Mouse (Mus musculus): Measurements from ENCODE around the gene Egln1. TPM values are rescaled to one million over a fixed set of nuclear protein-coding genes. Genes with fewer than 3 reads are reported as not detected.

Egln1 gene
- 7.8 and 9.4 TPM in 2 replicates for polyA plus RNA-seq (2015; fragmentation: Nextera tagmentation; extraction: Ambion mirVana)

GRCm38 (mm10) chr8:124949209-124950068, at the start of gene Egln1:
Gene Egln1, minus strand, starts transcription at chr8:124949324.

DNA sequence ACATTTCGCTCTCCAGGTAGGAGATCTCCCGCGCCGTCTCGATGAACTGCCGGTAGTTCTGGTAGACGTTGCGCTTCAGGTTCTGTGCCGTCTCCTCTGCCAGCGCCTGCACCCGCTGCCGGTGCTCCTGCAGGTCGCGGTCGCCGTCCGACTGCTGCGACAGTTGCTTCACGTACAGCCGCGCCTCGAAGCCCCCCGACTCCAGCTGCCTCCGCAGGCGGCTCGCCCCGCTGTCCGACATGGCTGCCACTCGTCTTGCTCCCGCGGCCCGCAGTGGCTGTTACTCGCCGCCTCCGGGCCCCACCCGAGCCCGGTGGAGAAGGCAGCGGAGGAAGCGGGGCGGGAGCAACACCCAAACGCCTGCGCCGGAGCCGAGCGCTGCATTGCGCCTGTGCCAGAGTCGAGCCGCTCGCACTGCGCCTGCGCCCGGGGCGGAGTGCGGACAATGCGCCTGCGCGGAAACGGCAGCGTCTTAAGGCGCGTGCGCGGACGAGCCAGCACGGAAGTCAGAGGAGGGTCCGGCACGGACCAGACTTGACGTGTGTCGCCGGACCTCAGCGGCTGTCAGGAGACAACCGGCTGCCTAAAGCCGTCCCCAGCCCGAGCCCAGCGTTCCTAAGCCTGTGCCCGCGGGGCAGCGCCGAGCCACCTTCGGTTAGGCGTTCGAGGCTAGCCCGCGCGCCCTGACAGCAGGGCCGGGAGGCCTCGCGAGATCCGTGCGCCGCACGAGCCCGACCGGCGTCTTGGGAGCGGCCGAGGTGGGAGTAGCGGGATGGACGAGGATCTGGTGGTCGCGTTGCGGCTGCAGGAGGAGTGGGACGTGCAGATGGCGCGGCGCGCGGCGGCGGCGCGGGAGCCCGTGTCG, 51.5 kb downstream of the Egln1 start, which contains the start of the genes Exoc8 and Sprtn:
TSS of gene Exoc8 (minus strand) at position 320 of the 865 bp plus-strand sequence.
TSS of gene Sprtn (plus strand) at position 501 of the 865 bp plus-strand sequence.

DNA sequence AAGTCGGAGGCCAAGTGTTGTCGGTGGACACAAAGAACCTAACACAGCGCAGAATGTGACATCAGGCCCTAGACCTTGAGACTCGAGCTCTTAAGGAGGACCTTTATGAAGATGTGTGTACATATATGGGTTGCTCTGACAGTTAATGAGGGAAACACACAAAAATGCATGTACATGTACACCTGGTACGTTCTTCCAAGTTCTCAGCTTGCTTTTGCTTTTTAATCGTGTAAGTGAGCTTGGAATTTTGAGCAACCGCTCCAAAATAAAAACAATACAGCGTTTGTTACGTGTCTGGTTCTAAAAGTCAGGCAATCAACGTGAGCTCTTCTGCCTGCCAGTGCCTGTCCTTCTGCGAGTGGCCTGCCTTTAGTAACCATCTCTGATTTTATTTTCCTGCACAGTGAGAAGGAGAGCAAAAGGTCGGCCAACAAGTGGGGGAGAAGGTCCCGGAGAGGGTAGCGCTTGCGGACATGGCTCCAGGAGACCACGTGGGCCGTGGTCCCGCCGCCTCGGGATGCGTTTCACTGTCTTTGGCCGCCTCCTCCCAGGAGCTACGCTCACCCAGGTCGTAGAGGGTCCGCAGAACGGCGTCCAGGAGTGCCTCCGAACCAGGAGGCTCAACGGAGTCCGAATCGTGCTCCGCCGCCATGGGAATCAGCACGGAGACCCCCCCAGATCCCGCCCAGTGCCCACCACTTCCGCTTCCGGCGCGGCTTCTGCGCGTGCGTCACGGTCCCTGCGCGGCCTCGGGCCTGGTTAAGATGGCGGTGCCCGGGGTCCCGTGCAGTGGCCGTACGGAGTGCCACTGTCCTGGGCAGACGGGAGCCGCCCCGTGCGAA, 86.6 kb downstream of the Egln1 start, which contains the start of the genes Gnpat and 2810004N23Rik:
TSS of gene Gnpat (plus strand) at position 713 of the 842 bp plus-strand sequence.
TSS of gene 2810004N23Rik (minus strand) at position 800 of the 842 bp plus-strand sequence.

Other genes with a start within 250 kb of the Egln1 start
- 18.1 and 19.0 TPM in 2 replicates for gene Ttc13, start 227.3 kb downstream of the Egln1 start, polyA plus RNA-seq (2015; fragmentation: Nextera tagmentation; extraction: Ambion mirVana)
- 11.8 and 13.4 TPM in 2 replicates for gene Arv1, start 227.2 kb downstream of the Egln1 start, polyA plus RNA-seq (2015; fragmentation: Nextera tagmentation; extraction: Ambion mirVana)
- 0.85 and 0.89 TPM in 2 replicates for gene Fam89a, start 197.5 kb downstream of the Egln1 start, polyA plus RNA-seq (2015; fragmentation: Nextera tagmentation; extraction: Ambion mirVana)
- 0.05 and 0.07 TPM in 2 replicates for gene Trim67, start 156.2 kb downstream of the Egln1 start, polyA plus RNA-seq (2015; fragmentation: Nextera tagmentation; extraction: Ambion mirVana)
- gene Gnpat, start 86.3 kb downstream of the Egln1 start, polyA plus RNA-seq (2015; fragmentation: Nextera tagmentation; extraction: Ambion mirVana) = 46.3 and 49.0 TPM in 2 replicates
- gene 2810004N23Rik, start 86.2 kb downstream of the Egln1 start, polyA plus RNA-seq (2015; fragmentation: Nextera tagmentation; extraction: Ambion mirVana) = 26.3 and 29.8 TPM in 2 replicates
- 5.4 and 5.8 TPM in 2 replicates for gene Exoc8, start 51.6 kb downstream of the Egln1 start, polyA plus RNA-seq (2015; fragmentation: Nextera tagmentation; extraction: Ambion mirVana)
- gene Sprtn, start 51.4 kb downstream of the Egln1 start, polyA plus RNA-seq (2015; fragmentation: Nextera tagmentation; extraction: Ambion mirVana) = 6.2 and 7.4 TPM in 2 replicates
- gene Tsnax, start 63.7 kb upstream of the Egln1 start, polyA plus RNA-seq (2015; fragmentation: Nextera tagmentation; extraction: Ambion mirVana) = 67.1 and 73.6 TPM in 2 replicates
- gene Disc1, start 104.9 kb upstream of the Egln1 start, polyA plus RNA-seq (2015; fragmentation: Nextera tagmentation; extraction: Ambion mirVana) = 0.76 and 1.3 TPM in 2 replicates

Measured in urinary bladder, postnatal 0 days (tissue).